Mouse (Mus musculus) limb, embryonic 14.5 days (tissue): ENCODE measurements at regions not wholly inside any gene's neighbourhood (a gene's known extent, or its start where the extent isn't known, plus 50 kb on each side); places are given as distances from the start of the nearest gene placed in this dataset.

ENCODE experiments used
- ATAC-seq: fragments of 200-750 bp; cut with Nextera tagmentation; 2 replicates; pipeline ENCODE4 v1.8.0; 2017; ENCODE audit warnings: low read depth, moderate number of reproducible peaks, moderate TSS enrichment; ENCODE audit not compliant: low FRiP score
- DNase-seq: peaks from one replicate; pipeline ENCODE4 v3.0.0-alpha.2; 2015; ENCODE audit warnings: low spot score
- H3K27ac ChIP-seq: fragments of 300-500 bp; sonication (generic); replicated peaks from 2 replicates; pipeline ENCODE4 v1.5.1; 2014; ENCODE audit warnings: low read depth, mild to moderate bottlenecking, low read length, moderate library complexity, mixed read lengths
- H3K27me3 ChIP-seq: fragments of 300-500 bp; sonication (generic); 2 replicates; pipeline ENCODE4 v1.6.1; 2014; ENCODE audit warnings: low read length, mixed read lengths; ENCODE audit not compliant: control insufficient read depth, insufficient read depth
- H3K36me3 ChIP-seq: fragments of 300-500 bp; sonication (generic); 2 replicates; pipeline ENCODE4 v1.6.1; 2014; ENCODE audit warnings: mild to moderate bottlenecking, low read length, moderate library complexity, mixed read lengths; ENCODE audit not compliant: control insufficient read depth, insufficient read depth
- H3K4me1 ChIP-seq: fragments of 300-500 bp; sonication (generic); 2 replicates; pipeline ENCODE4 v1.6.1; 2014; ENCODE audit warnings: antibody characterized with exemption, low read length, mixed read lengths; ENCODE audit not compliant: control insufficient read depth, insufficient read depth
- H3K4me2 ChIP-seq: fragments of 300-500 bp; sonication (generic); replicated peaks from 2 replicates; pipeline ENCODE4 v1.6.1; 2014; ENCODE audit warnings: low read depth, mild to moderate bottlenecking, low read length, moderate library complexity; ENCODE audit not compliant: severe bottlenecking
- H3K4me3 ChIP-seq: fragments of 300-500 bp; sonication (generic); replicated peaks from 2 replicates; pipeline ENCODE4 v1.5.1; 2014; ENCODE audit warnings: low read length
- H3K9ac ChIP-seq: fragments of 300-500 bp; sonication (generic); 2 replicates; pipeline ENCODE4 v1.6.1; 2014; ENCODE audit warnings: mild to moderate bottlenecking, low read depth, low read length, moderate library complexity; ENCODE audit not compliant: severe bottlenecking
- H3K9me3 ChIP-seq: fragments of 300-500 bp; sonication (generic); 2 replicates; pipeline ENCODE4 v1.6.1; 2016; ENCODE audit warnings: low read length; ENCODE audit not compliant: control insufficient read depth
- POLR2A ChIP-seq: fragments of 200-500 bp; IDR thresholded peaks from 2 replicates; pipeline ENCODE4 v1.8.0; 2012; ENCODE audit warnings: inconsistent platforms, mild to moderate bottlenecking, moderate library complexity, borderline replicate concordance; ENCODE audit not compliant: insufficient read depth, insufficient read length; ENCODE audit errors: extremely low read depth

GRCm38 (mm10) chr10:29589739-29590138, 54.1 kb upstream of the Rspo3 start:
- Histone ChIP-seq H3K4me3 (no peak overlapping the region), H3K4me2 (no peak overlapping the region), H3K4me1 (no peaks in the 10 kb centered on the region), H3K27me3 (no peaks in the 10 kb centered on the region), H3K9me3 (no peaks in the 10 kb centered on the region), H3K36me3 (no peaks in the 10 kb centered on the region), H3K9ac (no peak overlapping the region), H3K27ac (no peak overlapping the region)
- DNase-seq = no peak
- TF ChIP-seq POLR2A = no peak
- ATAC-seq = no peak
